Mouse (Mus musculus) liver, embryonic 14.5 days (tissue): Measurements from ENCODE around the gene Rcvrn.

Source experiments
- CTCF ChIP-seq: IDR thresholded peaks from 2 replicates; pipeline ENCODE4 v1.5.1; 2016; ENCODE audit warnings: antibody characterized with exemption, low read depth, control low read depth
- EP300 ChIP-seq: IDR thresholded peaks from 2 replicates; pipeline ENCODE4 v1.6.1; 2016; ENCODE audit warnings: antibody characterized with exemption, low read depth

DNA sequence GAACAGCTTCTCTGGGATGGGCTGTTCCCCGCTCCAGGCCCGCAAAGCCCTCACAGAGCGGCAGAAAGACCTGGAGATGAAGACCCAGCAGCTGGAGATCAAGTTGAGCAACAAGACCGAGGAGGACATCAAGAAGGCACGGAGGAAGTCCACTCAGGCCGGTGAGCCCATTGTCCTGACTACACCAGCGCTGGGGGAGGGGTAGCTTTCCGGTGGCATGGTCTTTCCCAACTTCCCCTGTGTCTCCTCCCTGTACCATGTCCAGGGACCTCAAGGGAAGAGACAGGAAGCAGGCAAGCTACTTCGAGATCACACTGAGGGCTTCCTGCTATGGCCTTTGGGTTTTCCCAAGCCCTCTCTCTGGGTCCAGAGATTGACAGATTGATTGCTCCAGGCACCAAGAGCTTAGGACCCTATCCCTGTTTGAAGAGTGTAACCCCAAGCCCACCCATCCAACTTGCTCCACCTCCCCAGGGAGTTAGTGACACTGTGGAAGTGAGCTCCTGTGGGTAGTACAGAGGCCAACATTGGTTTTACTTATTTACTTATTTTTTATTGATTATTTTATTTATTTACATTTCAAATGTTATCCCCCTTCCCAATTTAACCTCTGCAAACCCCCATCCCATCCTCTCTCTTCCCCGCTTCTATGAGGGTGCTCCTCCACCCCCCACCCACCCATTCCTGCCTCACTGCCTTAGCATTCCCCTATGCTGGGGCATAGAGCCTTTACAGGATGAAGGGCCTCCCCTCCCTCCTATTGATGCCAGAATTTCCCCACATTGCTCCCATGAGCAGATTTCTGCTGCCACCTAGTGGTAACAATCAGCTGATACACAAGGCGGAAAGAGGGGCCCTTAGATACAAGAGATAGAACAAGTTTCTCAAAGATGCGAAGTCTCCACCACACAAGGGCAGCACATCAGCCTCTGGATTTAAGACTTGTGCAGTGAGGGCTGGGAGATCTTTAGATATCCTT lies 19.3 kb upstream of the Rcvrn start:
- peak; percentile 78 for TF ChIP-seq CTCF
- TF ChIP-seq EP300: no peak
